Mouse (Mus musculus) thymus, postnatal 4 days (tissue): ENCODE data around the gene Mmp24.
"Not testable (repeated sequence)": the region's sequence is repeated elsewhere in the genome, so short reads cannot be mapped to it uniquely, and the experiment has no call there.

Experiments used
- DNase-seq: peaks from one replicate; pipeline ENCODE4 v3.0.0; 2021

The Mmp24 gene

DNA sequence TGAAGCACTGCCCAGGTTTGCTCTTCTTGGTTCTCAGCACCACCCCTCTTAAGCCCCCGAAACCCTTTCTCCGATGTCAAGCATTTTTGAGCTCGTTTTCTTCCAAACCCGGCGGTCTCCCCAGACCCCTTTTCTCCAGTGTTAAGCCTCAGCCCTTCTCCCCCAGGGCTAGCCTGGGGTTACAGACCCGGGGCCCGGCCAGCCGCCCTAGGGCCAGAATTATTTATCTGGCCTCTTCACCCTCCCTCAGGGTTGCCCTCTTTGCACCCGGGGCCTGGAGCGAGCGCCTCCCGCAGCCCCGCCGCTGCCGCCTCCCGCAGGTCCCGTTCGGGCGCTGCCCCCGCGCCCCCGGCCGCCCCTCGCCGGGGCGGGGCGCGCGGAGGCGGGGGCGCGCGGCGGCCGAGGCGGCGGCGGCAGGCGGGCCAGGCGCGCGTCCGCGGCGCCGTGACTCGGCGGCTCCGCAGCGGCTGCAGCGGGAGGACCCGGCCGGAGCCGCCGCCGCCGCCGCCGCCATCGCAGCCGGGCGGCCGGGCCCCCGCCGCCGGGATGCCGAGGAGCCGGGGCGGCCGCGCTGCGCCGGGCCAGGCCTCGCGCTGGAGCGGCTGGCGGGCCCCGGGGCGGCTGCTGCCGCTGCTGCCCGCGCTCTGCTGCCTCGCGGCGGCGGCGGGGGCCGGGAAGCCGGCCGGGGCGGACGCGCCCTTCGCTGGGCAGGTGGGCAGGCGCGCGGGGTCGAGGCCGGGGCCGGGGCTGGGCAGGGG, at the start of gene Mmp24:
Gene Mmp24 (plus strand): TSS at position 416 of the 758 bp plus-strand sequence.
- no peak for DNase-seq

DNA sequence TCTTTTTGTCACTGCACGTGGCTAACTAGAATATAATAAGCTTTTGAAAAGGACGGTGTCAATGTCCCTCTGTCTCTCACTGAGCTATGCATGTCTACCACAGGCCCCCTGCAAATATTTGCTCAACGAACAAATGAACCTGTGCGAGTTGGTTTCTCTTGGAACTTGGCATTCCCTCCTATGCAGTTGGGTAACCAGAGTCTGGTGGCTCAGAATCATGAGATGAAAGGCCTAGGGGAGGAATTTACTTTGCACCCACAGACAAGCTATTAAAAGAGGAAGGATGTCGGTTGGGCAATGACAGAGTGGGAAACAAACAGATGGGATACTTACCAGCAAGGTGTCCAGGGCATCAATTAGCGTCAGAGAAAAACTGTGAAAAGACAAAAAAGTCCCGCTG, 48.8 kb upstream of the Mmp24 start:
- no peak for DNase-seq

DNA sequence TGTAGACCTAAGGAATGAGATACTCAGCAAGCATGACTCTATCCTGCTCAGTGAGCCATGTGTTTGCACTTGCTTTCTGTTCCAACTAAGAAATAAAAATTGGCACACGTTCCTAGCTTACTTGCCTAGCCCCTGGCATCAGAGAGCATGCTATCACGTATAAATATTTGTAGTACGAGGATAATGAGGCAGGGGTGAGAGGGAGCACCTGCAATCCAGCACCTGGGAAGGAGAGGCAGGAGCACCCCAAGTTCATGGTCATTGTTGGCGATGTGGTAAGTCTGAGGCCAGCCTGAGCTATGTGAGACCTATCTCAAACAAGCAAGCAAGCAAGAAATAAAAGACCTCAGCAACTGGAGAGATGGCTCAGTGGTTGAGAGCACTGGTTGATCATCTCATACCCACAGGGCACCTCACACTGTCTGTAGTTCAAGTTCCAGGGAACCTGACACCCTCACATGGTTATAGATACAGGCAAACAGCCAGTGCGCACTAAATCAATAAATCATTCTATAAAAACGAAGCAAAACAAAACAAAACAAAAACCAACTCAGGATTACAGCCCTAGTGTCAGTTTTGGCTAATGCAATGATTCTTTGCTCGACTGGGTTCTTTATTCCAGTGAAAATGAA, 47.3 kb upstream of the Mmp24 start:
- no peak for DNase-seq

GRCm38 (mm10) chr2:155728742-155729141, 46.4 kb upstream of the Mmp24 start:
- DNase-seq: peak; percentile 20

GRCm38 (mm10) chr2:155729158-155729645, 45.9 kb upstream of the Mmp24 start, which contains the start of gene Edem2:
Gene Edem2, minus strand, starts transcription at chr2:155729475.
- peak; percentile 95 for DNase-seq

DNA sequence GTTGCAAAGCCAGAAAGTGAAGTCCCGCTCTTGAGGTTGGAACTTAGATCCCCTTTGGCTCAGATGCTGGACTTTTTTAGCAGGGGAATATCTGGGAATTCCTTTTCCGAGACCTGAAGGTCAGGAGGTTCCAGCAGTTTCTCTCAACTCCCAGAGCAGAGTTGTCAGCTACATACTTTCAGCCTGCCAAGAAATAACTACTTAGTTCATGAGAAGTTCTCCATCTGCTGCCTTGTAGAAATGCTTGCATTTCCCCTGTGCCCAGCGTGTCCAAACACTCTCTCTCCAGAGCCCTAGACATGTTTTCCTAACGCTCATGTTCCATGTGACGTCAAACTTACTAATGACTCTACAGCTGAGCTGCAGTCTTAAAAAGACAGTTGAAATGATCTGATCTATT, 40.1 kb upstream of the Mmp24 start:
- no peak for DNase-seq

DNA sequence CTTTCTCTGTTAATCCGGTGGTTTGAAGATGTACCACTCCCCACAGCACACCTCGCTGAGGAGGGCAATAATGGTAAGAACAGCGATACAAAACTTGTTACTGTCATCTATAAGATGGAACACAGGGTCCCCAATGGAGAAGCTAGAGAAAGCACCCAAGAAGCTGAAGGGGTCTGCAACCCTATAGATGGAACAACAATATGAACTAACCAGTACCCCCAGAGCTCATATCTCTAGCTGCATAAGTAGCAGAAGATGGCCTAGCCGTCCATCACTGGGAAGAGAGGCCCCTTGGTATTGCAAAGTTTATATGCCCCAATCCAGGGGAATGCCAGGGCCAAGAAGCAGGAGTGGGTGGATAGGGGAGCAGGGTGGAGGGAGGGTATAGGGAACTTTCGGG, 39.4 kb upstream of the Mmp24 start, which contains the start of gene Gm17581:
Gene Gm17581 (minus strand): TSS at position 101 of the 400 bp plus-strand sequence.
- DNase-seq: not testable (repeated sequence)

DNA sequence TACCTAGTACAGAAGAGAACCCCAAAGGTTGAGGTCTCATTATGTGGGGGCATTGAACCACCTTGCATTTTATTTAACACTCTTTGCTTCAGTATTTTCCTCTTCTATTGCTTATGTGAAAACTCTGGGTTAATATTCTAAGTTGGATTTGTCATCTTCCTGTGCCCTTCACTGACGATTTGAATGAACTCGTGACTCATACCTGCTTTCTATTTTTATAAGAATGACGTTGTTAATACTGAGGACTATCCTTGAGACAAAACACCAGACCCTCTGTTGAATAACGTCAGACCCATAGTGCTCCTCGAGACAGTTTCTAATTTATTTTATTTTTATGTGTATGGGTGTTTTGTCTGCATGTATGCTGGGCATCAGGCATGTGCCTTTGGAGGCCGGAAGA, 38.2 kb upstream of the Mmp24 start:
- no peak for DNase-seq

- no peak for DNase-seq
Observed at GRCm38 (mm10) chr2:155737803-155738202, 37.3 kb upstream of the Mmp24 start.

- no peak for DNase-seq
Observed at GRCm38 (mm10) chr2:155742211-155742610, 32.9 kb upstream of the Mmp24 start.

GRCm38 (mm10) chr2:155742931-155743337, 32.2 kb upstream of the Mmp24 start:
- DNase-seq: no peak

DNA sequence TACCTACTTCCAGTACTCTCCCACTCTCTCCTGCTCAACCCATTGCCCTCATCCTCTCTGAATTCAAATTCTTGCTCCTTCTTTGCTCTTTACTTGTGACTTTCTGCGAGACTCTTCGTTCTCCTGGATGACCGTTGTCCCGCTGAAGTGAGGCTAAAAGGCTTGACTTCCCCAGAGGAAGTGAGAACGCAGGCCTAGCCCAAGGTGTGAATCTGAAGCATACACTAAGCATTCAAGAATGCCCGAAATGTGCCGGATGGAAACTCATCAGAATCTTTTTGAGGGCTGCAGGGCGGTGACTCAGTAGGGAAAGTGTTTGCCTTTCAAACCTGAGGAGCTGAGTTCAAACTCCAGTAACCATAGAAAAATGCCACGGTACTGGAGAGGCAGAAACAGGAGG, 31.8 kb upstream of the Mmp24 start:
- DNase-seq: no peak

- DNase-seq: no peak
Observed at GRCm38 (mm10) chr2:155745487-155745886, 29.7 kb upstream of the Mmp24 start.

DNA sequence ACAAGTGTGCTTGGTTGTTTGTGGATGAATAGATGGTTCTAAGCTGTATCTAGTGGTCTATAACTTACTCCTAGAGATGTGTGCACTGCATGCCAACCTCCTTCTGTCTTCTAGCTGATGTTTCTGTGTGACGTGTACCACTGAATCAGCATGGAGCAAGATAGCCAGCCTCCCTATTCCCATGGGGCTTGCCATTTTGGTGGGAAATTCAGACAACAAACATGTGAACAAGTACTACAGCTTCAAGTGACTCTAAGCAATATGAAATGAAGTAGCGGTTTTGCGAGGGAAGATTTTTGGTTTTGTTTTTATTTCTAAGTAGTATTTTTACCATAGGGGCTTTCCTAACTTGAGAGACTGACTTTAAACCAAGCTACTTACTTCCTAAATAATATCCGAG, 25.7 kb upstream of the Mmp24 start:
- no peak for DNase-seq

DNA sequence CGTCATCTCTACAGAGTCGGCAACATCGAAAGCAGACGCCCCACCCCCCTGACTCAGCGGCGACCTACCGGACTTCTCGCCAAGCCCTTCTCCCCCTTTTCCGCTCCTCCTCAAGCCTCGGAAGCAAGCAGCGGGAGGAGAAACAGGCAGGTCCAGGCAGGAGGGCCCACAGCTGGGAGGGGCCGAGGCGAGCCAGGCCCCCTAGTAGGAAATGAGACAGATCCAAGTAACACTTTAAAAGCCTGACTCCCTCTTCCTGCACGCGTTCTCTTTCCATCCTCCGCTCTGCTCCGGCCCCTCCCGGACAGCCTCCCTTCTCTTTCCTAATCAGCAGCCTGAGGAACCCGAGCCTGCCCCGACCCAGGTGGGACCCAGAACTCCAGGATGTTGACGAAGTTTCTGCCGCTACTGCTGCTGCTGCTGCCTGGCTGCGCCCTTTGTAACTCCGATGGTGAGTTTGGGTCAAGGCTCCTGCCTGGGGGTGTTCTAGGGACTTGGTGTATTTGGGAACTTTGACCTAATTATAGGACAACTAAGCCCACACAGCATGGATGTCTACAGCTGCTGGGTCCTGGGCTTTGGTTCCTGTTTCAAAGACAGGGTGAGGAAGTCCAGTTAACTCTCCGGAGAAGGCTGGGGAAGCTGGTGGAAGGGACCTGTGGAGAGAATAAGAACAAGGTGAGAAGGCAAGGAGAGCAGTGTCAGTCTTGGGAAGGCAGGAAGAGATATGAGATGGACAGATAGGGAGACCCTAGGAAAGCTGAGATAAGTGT, 23.9 kb upstream of the Mmp24 start, which contains the start of gene Procr:
Gene Procr (plus strand): TSS at position 104 of the 773 bp plus-strand sequence.
- DNase-seq: peak; percentile 17

- peak; percentile 87 for DNase-seq
Observed at GRCm38 (mm10) chr2:155755746-155756145, 19.4 kb upstream of the Mmp24 start.

DNA sequence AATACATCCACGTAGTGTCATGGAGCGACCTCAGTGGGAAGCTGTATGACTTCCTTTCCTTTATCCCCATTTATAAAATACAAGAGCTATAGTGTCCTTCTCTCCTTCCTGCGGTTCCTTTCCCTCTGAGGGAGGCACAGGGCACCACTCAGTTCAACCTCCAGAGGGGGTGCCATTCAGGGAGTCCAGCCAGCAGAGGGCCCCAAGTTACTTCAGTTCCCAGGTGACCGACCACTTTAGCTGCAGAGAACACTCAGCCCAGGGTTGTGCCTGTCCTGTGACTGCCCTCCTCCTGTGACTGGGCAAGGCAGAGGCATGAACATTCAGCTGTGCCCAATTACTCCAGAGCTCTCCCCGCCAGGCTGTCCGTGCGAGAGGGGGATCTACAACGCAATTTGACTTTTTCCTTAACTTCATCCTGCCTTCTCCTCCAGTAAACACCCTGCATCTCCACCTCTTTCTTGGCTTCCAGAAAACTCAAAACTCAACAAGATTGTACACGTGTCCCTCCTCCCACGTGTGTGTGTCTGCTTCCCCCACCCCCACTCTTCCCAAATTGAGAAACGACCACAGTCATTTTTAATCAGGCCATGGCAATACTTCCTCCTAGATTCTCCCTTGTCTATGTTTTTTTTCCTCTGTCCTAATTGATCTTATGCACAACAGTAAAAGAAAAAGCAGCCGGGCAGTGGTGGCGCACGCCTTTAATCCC, 18.1 kb upstream of the Mmp24 start:
- peak; percentile 25 for DNase-seq

- peak; percentile 87 for DNase-seq
Observed at GRCm38 (mm10) chr2:155764679-155765418, 10.3 kb upstream of the Mmp24 start.

GRCm38 (mm10) chr2:155773664-155774063, 1.5 kb upstream of the Mmp24 start:
- no peak for DNase-seq

- no peak for DNase-seq
Observed at GRCm38 (mm10) chr2:155774261-155774926, 748 bp upstream of the Mmp24 start.

DNA sequence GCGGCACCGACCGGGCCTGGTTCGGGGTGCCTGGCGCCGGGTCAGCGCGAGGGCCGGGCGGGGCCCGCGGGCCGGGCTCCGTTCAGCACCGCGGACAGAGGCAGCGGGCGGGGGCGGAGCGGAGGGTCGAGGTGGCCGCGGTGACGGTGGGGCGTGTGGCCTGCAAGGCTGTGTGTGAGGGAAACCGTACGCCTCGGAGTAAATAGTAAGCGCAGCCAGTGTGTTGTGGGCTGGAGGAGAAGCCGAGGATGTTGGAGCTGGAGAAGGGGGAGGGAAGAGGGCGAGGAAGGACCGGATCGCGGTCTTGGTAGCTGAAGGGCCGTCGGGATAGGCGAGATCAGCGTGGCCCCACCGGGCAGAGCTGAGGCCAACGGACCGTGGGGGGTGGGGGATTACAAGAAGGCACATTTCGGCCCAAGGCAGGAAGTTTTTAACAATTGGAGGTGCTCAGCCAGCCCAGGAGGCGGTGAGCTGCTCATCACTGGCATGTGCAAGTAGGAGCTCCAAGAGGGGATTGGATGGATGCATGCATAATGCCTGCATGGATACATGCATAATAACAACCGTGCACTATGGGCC, 632 bp downstream of the Mmp24 start:
- peak; percentile 72 for DNase-seq
